ENCODE assay signal across 10 mouse cellular contexts in the genomic region with DNA sequence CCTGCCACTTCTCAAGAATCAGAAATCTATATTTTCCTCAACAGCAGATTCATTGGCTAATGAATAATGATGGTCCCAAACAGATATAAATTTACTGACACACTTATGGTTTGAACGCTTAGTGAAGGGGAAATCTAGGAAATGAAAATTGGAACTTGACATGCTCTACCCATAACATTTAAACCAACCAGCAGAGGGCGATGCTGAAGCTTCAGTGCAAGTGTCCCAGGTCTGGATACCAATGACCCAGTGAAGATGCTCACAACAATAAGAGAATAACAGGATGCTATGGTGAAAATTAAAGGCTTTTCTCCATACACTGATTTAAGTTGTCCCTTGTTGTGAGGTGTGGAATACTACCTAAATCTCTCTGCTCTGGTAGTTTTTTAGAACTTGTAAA.
DNase-seq lines count a peak whose midpoint lies in the region; ATAC-seq and TF ChIP-seq lines count a peak whose summit lies in the region.
"Had no signal": no experiment of that assay in that cellular context is flagged by ENCODE, and none has a peak within 500 bp of the region (broad histone marks: within the 10 kb centered on the region; RNA-seq: fewer than 3 reads in every experiment).

No protein-coding gene starts in this region.

- no peak for ATAC-seq in kidney, postnatal 0 days (replicated peaks; ENCODE audit: low FRiP score, low read depth)

- no peak overlapping the region for H3K9ac ChIP-seq in kidney, postnatal 0 days (ENCODE audit: low read depth, low read length)
- H3K9ac ChIP-seq: heart, embryonic 15.5 days; liver, embryonic 13.5 days had no signal

- intact Hi-C loops in left cerebral cortex, postnatal 14 days (cut with DNase I): no loop called here

- no peaks in the 10 kb centered on the region for H3K27me3 ChIP-seq in kidney, postnatal 0 days (ENCODE audit: insufficient read depth, low read length)
- H3K27me3 ChIP-seq: heart, embryonic 15.5 days; liver, embryonic 13.5 days had no signal

- H3K4me3 ChIP-seq in kidney, postnatal 0 days (replicated peaks; ENCODE audit: low read depth, low read length): no peak overlapping the region
- H3K4me3 ChIP-seq: heart, embryonic 15.5 days; liver, embryonic 13.5 days had no signal

- no peaks in the 10 kb centered on the region for H3K9me3 ChIP-seq in kidney, postnatal 0 days (replicated peaks; ENCODE audit: low read length)
- H3K9me3 ChIP-seq: heart, embryonic 15.5 days; liver, embryonic 13.5 days had no signal

- no peaks in the 10 kb centered on the region for H3K36me3 ChIP-seq in kidney, postnatal 0 days (ENCODE audit: insufficient read depth, low read length)
- H3K36me3 ChIP-seq: heart, embryonic 15.5 days; liver, embryonic 13.5 days had no signal

- no peaks in the 10 kb centered on the region for H3K4me1 ChIP-seq in kidney, postnatal 0 days (replicated peaks; ENCODE audit: insufficient read depth, low read length)
- H3K4me1 ChIP-seq: heart, embryonic 15.5 days; liver, embryonic 13.5 days had no signal

- 50% methylated on average over 2 of the region's 2 CpGs for WGBS in kidney, postnatal 0 days

- no peak overlapping the region for H3K27ac ChIP-seq in kidney, postnatal 0 days
- H3K27ac ChIP-seq: heart, embryonic 15.5 days; liver, embryonic 13.5 days had no signal

- peak; percentile 52 for TF ChIP-seq CTCF in kidney, postnatal 0 days (IDR thresholded peaks at IDR 0.05; ENCODE audit: low read depth)

- H3K4me2 ChIP-seq in kidney, postnatal 0 days (ENCODE audit: low read length): no peak overlapping the region
- H3K4me2 ChIP-seq: heart, embryonic 15.5 days; liver, embryonic 13.5 days had no signal

- DNase-seq in cerebellum, postnatal 10 days: peak; percentile 48 to 65
- no peak for DNase-seq in cerebellum, adult 9-11 months
- peak; percentile 15 for DNase-seq in kidney, postnatal 0 days (ENCODE audit: low spot score)
- no peak for DNase-seq in kidney, adult 11 months
- peak; percentile 49 for DNase-seq in testis, postnatal 10 days (ENCODE audit: low spot score)
- no peak for DNase-seq in testis, postnatal 14 days (ENCODE audit: low spot score)
- DNase-seq in spleen, adult 18-20 months: no peak
- no peak for DNase-seq in left cerebral cortex, postnatal 14 days (ENCODE audit: low spot score in 2 of 2)
- DNase-seq: liver, embryonic 13.5 days had no signal

Comparison
In these comparisons a context has a peak if more than half of its experiments do, and no peak if none do; other contexts are left out.
1. DNase-seq: peak in cerebellum, postnatal 10 days (2 of 2), kidney, postnatal 0 days (single experiment) and testis, postnatal 10 days (single experiment); none in cerebellum, adult 9-11 months (single experiment), kidney, adult 11 months (single experiment), testis, postnatal 14 days (single experiment), spleen, adult 18-20 months (0 of 2) and left cerebral cortex, postnatal 14 days (0 of 2).